Mouse (Mus musculus) heart, embryonic 12.5 days (tissue): ENCODE results near the gene Asxl1. TPM values are rescaled to one million over a fixed set of nuclear protein-coding genes. Genes with fewer than 3 reads are reported as not detected.
A peak's percentile ranks its signal among the peaks of the same experiment; 100 is the strongest.

ENCODE experiments used
- ATAC-seq: fragments of 200-750 bp; cut with Nextera tagmentation; 2 replicates; pipeline ENCODE4 v1.8.0; 2017; ENCODE audit warnings: moderate TSS enrichment, moderate library complexity; ENCODE audit not compliant: insufficient number of reproducible peaks, low FRiP score
- H3K27ac ChIP-seq: fragments of 300-500 bp; sonication (generic); 2 replicates; pipeline ENCODE4 v1.5.1; 2016; ENCODE audit warnings: mild to moderate bottlenecking, moderate library complexity; ENCODE audit not compliant: poor library complexity, severe bottlenecking
- H3K27me3 ChIP-seq: fragments of 300-500 bp; sonication (generic); replicated peaks from 2 replicates; pipeline ENCODE4 v1.6.1; 2016; ENCODE audit warnings: mild to moderate bottlenecking, moderate library complexity
- H3K36me3 ChIP-seq: fragments of 300-500 bp; sonication (generic); 2 replicates; pipeline ENCODE4 v1.6.1; 2016; ENCODE audit warnings: mild to moderate bottlenecking, moderate library complexity
- H3K4me1 ChIP-seq: fragments of 300-500 bp; sonication (generic); replicated peaks from 2 replicates; pipeline ENCODE4 v1.6.1; 2016; ENCODE audit warnings: mild to moderate bottlenecking
- H3K4me2 ChIP-seq: fragments of 300-500 bp; sonication (generic); 2 replicates; pipeline ENCODE4 v1.6.1; 2016; ENCODE audit warnings: mild to moderate bottlenecking, moderate library complexity
- H3K4me3 ChIP-seq: fragments of 300-500 bp; sonication (generic); 2 replicates; pipeline ENCODE4 v1.5.1; 2016; ENCODE audit warnings: mild to moderate bottlenecking
- H3K9ac ChIP-seq: fragments of 300-500 bp; sonication (generic); 2 replicates; pipeline ENCODE4 v1.6.1; 2016; ENCODE audit warnings: mild to moderate bottlenecking, moderate library complexity
- H3K9me3 ChIP-seq: fragments of 300-500 bp; sonication (generic); replicated peaks from 2 replicates; pipeline ENCODE4 v1.6.1; 2016; ENCODE audit warnings: mild to moderate bottlenecking, moderate library complexity
- WGBS: fragments of 180-500 bp; shearing (Covaris S2); methylation state at CpG from one replicate; pipeline ENCODE4 v1.1.7; 2016; 5-methylcytosine and 5-hydroxymethylcytosine counted together
- polyA plus RNA-seq: library from polyadenylated mRNA; unstranded; fragments of >200 nt; fragmentation: Nextera tagmentation; extraction: Ambion mirVana; gene quantifications from 2 replicates; pipeline ENCODE4 v1.2.1, GENCODE M21; 2016

Gene Asxl1
- polyA plus RNA-seq, 1 experiment from 2014 or later: 14.4 TPM

DNA sequence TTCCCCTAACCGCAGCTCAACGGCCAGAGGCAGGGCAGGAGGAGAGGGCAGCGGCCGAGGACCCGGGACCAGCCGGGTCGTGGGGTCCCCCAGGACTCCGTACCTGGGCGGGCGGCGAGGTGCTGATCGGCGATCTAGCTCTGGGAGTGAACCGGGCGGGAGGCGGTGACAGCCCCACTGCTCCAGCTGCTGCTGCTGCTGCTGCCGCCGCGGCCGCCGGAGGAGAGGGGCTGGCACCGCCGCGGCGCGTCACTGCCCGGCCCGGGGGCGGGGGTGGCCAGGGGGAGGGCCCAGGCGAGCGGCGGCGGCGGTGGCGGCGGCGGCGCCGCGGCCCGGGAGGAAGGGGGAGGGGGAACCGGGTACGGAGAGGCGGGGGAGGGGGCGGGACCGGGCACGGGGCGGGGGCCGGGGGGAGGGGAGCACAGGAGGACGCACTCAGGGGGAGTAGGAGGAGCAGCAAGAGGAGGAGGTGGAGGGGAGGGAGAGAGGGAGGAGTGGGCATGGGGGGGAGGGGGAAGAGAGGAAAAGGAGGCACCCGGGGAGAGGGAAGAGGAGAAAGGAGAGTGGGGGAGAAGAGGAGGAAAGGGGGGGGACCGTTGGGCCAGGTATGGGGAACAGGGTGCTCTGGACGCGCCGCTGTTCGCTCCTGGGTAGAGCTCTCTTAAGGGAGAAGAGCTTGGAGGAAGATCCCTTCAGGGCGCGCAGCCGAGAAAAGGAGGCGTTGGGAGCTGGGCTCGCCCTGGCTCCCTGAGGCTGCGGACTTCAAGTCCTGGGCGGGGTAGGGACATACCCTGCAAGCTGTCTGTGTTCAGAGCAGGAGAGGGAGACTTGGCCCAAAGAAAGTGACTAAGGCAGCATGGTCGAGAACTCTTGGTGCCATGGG is 98.9 kb downstream of the Asxl1 start:
- Histone ChIP-seq H3K4me1 (peaks cover 46% of the 10 kb centered on the region), H3K36me3 (no peaks in the 10 kb centered on the region), H3K27ac (peak overlapping the region; percentile 87), H3K27me3 (no peaks in the 10 kb centered on the region), H3K9ac (peak overlapping the region; percentile 90), H3K9me3 (no peaks in the 10 kb centered on the region), H3K4me3 (peak overlapping the region; percentile 71), H3K4me2 (peak overlapping the region; percentile 98)
- peak; percentile 76 for ATAC-seq
- under 1% methylated on average over 31 of the region's 64 CpGs for WGBS

DNA sequence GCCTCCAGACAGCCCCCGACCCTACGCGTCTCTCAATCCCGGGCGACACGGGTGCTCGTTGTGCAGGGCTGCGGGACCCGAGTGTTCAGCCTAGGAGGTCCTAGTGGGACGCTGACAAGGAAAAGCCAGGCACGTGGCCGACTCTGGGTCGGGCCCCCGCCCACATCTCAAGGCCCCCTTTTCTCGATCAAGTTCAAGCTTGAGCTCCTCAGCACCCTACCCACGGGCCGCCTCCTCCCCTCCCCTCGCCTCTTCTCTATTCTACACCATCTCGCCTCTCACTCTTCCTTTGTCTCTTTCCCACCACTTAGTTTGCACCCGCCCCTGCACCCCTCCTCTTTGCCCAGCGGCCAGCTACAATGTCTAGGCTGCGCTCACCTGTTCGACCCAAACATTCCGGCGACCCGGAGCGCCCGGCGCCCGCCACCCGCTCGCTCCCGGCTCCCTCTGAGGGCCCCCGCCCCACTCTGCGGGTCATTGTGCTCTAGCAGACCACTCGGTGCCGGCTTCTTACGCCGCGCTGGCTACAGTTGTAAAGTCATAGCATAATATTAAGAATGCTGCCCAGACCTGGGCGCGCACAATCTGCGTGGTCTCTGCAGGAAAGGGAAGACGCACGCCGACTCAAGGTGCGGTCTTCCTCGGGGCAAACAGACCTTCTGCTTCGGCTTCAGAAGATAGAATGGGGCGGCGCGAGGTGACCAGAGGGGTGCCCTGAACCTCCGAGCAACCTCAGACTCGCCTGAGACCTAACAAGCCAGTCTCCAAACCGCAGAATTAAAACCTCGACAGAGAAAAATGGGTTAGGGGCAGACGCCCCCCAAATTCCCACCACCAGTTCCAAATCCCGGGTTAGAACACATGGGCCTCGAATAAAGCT is 99.7 kb downstream of the Asxl1 start:
- under 1% methylated on average over 59 of the region's 59 CpGs for WGBS
- H3K4me1 ChIP-seq: peaks cover 44% of the 10 kb centered on the region
- peak overlapping the region; percentile 90 for H3K9ac ChIP-seq
- peak; percentile 26 for ATAC-seq
- no peaks in the 10 kb centered on the region for H3K9me3 ChIP-seq
- no peaks in the 10 kb centered on the region for H3K27me3 ChIP-seq
- H3K4me2 ChIP-seq: peak overlapping the region; percentile 98
- H3K4me3 ChIP-seq: peak overlapping the region; percentile 71
- H3K36me3 ChIP-seq: no peaks in the 10 kb centered on the region
- H3K27ac ChIP-seq: peak overlapping the region; percentile 87

DNA sequence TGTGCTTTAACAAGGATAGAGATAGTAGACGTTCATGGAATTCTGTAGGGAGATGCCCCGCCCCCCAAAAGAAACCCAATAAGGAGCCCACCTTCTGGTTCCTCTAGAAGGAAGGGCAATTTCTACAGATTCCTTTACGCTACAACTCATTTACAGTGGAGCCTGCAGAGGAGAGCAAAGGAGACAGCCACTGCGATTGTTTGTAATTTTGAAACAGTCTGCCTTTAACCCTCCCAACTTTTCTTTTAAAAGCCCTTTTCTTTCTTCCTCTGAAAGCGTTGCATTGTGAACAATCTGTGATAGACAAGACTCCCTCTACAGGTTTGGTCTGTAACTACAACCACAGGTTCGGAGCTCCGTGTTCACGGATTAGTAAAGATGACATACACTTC is 100.4 kb downstream of the Asxl1 start:
- peak overlapping the region; percentile 71 for H3K4me3 ChIP-seq
- H3K4me1 ChIP-seq: peaks cover 40% of the 10 kb centered on the region
- peak overlapping the region; percentile 87 for H3K27ac ChIP-seq
- no peaks in the 10 kb centered on the region for H3K27me3 ChIP-seq
- H3K9ac ChIP-seq: peak overlapping the region; percentile 90
- H3K4me2 ChIP-seq: peak overlapping the region; percentile 98
- no peak for ATAC-seq
- H3K9me3 ChIP-seq: no peaks in the 10 kb centered on the region
- under 1% methylated on average over 8 of the region's 8 CpGs for WGBS
- H3K36me3 ChIP-seq: no peaks in the 10 kb centered on the region

DNA sequence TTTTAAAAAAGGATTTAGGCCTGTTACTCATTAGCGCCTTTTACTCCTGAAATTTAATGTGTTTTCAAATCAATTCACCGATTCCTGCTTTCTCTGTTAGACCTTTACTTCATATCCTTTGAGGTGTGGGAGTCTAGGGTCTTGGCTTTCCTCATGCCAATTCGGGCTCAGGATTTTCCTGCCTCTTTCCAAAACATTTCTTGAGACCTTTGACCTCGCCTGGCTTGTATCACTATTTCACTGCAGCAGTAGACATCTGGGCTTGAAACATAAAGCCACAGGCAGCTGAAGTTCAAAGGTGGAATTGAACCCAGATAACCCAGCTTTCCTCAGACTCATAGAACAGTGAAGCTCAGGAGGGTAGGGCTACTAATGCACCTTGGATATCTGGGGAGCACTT is 100.8 kb downstream of the Asxl1 start:
- H3K9me3 ChIP-seq: no peaks in the 10 kb centered on the region
- no peak for ATAC-seq
- 14% methylated on average over 4 of the region's 4 CpGs for WGBS
- peak overlapping the region; percentile 98; the same call in 1 of the 2 replicates for H3K4me2 ChIP-seq
- H3K36me3 ChIP-seq: no peaks in the 10 kb centered on the region
- no peak overlapping the region for H3K4me3 ChIP-seq
- no peaks in the 10 kb centered on the region for H3K27me3 ChIP-seq
- peaks cover 36% of the 10 kb centered on the region for H3K4me1 ChIP-seq
- no peak overlapping the region; the same call in 1 of the 2 replicates for H3K27ac ChIP-seq
- H3K9ac ChIP-seq: no peak overlapping the region

DNA sequence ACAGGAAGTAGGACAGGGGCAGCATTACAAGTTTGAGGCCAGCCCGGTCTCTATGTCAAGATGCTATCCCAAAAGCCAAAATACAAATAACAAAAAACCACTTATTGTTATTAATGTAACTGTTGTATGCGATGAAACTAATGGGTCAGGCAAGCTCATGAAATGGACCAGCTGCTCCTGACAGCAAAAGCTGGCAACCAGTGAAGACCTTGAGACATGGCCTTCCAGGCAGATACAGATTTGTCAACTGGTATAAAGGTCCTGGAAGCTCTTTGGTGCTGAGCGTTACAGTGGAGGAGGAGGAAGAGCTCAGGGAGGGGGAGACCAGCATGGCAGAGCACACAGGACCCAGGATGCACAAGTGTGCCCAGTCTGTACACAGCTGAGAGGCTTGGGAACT is 102.1 kb downstream of the Asxl1 start:
- Histone ChIP-seq H3K9me3 (no peaks in the 10 kb centered on the region), H3K9ac (no peak overlapping the region), H3K36me3 (no peaks in the 10 kb centered on the region), H3K27me3 (no peaks in the 10 kb centered on the region), H3K4me2 (no peak overlapping the region), H3K4me1 (peaks cover 23% of the 10 kb centered on the region), H3K27ac (no peak overlapping the region), H3K4me3 (no peak overlapping the region)
- ATAC-seq: no peak
- WGBS: 86% methylated on average over 3 of the region's 3 CpGs

DNA sequence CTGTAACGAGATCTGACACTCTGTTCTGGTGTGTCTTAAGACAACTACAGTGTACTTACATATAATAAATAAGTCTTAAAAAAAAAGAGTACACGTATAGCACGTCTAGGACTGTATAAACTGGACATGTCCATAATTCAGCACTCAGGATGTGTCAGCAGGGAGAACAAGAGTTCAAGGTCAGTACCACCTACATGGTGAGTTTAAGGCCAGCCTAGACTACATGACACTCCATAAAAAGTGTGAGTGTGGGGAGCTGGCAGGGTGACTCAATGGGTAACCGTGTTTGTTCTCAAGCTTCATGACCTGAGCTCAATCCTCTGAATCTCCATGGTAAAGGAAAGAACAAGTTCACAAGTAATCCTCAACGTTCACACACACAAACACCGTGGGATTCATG is 102.9 kb downstream of the Asxl1 start:
- Histone ChIP-seq H3K9ac (no peak overlapping the region), H3K27ac (no peak overlapping the region), H3K4me3 (no peak overlapping the region), H3K36me3 (no peaks in the 10 kb centered on the region), H3K4me1 (peaks cover 25% of the 10 kb centered on the region), H3K9me3 (no peaks in the 10 kb centered on the region), H3K27me3 (no peaks in the 10 kb centered on the region), H3K4me2 (no peak overlapping the region)
- ATAC-seq: no peak
- 88% methylated on average over 6 of the region's 6 CpGs for WGBS

Other genes with a start within 250 kb of the Asxl1 start
- gene Hck, start 237.4 kb upstream of the Asxl1 start, polyA plus RNA-seq: 1.2 and 1.3 TPM in 2 replicates
- 75.4 and 81.8 TPM in 2 replicates for gene Tm9sf4, start 184.5 kb upstream of the Asxl1 start, polyA plus RNA-seq
- gene Tspyl3, start 120.4 kb upstream of the Asxl1 start, polyA plus RNA-seq: 7.0 TPM in 2 replicates
- 20.2 and 22.1 TPM in 2 replicates for gene Plagl2, start 104.4 kb upstream of the Asxl1 start, polyA plus RNA-seq
- 3.7 and 4.5 TPM in 2 replicates for gene Pofut1, start 104.3 kb upstream of the Asxl1 start, polyA plus RNA-seq
- 5.0 and 5.5 TPM in 2 replicates for gene Kif3b, start 54.4 kb upstream of the Asxl1 start, polyA plus RNA-seq
- not detected in 2 replicates for gene 4930404H24Rik, start 147.0 kb downstream of the Asxl1 start, polyA plus RNA-seq
- 14.9 and 15.2 TPM in 2 replicates for gene Nol4l, start 184.1 kb downstream of the Asxl1 start, polyA plus RNA-seq